Mouse (Mus musculus): ENCODE data around the gene 9330182L06Rik. TPM values are rescaled to one million over a fixed set of nuclear protein-coding genes. Genes with fewer than 3 reads are reported as not detected.
A peak's percentile ranks its signal among the peaks of the same experiment; 100 is the strongest.

9330182L06Rik gene
- total RNA-seq (2021), result under 1 TPM in 1 of 2 experiments, not detected in 1; 0.11 TPM
- long read RNA-seq, experiment 1, result 0 reads
- long read RNA-seq, experiment 2, result 0 reads

- intact Hi-C loops (cut with DNase I), result no loop called here
- peak; percentile 35 for DNase-seq
- TF ChIP-seq CTCF (IDR thresholded peaks at IDR 0.05), result no peak
- Histone ChIP-seq H3K4me3 (peak within 1 kb of the TSS; percentile 70), H3K27ac (no peak within 1 kb of the TSS)
Measured at GRCm38 (mm10) chr5:9265586-9266279, at the start of gene 9330182L06Rik. Gene 9330182L06Rik (plus strand): TSS chr5:9266118.

GRCm38 (mm10) chr5:9227456-9228008 is 38.4 kb upstream of the 9330182L06Rik start:
- DNase-seq, result no peak

GRCm38 (mm10) chr5:9264361-9264760 is 1.6 kb upstream of the 9330182L06Rik start:
- no peak overlapping the region for H3K27ac ChIP-seq
- H3K4me3 ChIP-seq, result no peak overlapping the region
- no peak for TF ChIP-seq CTCF (IDR thresholded peaks at IDR 0.05)
- intact Hi-C loops (cut with DNase I), result no loop called here
- no peak for DNase-seq

More at GRCm38 (mm10) chr5:9227456-9228008, 38.4 kb upstream of the 9330182L06Rik start:
- no peak overlapping the region for H3K4me3 ChIP-seq
- H3K27ac ChIP-seq, result no peak overlapping the region
- intact Hi-C loops (cut with DNase I), result no loop called here
- TF ChIP-seq CTCF (IDR thresholded peaks at IDR 0.05), result no peak

GRCm38 (mm10) chr5:9266280-9266923 is 484 bp downstream of the 9330182L06Rik start:
- intact Hi-C loops (cut with DNase I), result no loop called here
- no peak for TF ChIP-seq CTCF (IDR thresholded peaks at IDR 0.05)
- Histone ChIP-seq H3K4me3 (peak overlapping the region; percentile 70), H3K27ac (no peak overlapping the region)
- DNase-seq, result no peak

- no peak overlapping the region for H3K4me3 ChIP-seq
- no peak for TF ChIP-seq CTCF (IDR thresholded peaks at IDR 0.05)
- no peak for DNase-seq
- intact Hi-C loops (cut with DNase I), result no loop called here
- H3K27ac ChIP-seq, result no peak overlapping the region
Measured at GRCm38 (mm10) chr5:9269666-9270065, 3.7 kb downstream of the 9330182L06Rik start.

- DNase-seq, result no peak
- no peak overlapping the region for H3K27ac ChIP-seq
- TF ChIP-seq CTCF (IDR thresholded peaks at IDR 0.05), result no peak
- H3K4me3 ChIP-seq, result no peak overlapping the region
- intact Hi-C loops (cut with DNase I), result no loop called here
Measured at GRCm38 (mm10) chr5:9272976-9273375, 7.1 kb downstream of the 9330182L06Rik start.

- intact Hi-C loops (cut with DNase I), result no loop called here
- H3K27ac ChIP-seq, result no peak overlapping the region
- TF ChIP-seq CTCF (IDR thresholded peaks at IDR 0.05), result no peak
- H3K4me3 ChIP-seq, result no peak overlapping the region
- DNase-seq, result no peak
Measured at GRCm38 (mm10) chr5:9295777-9296549, 30.0 kb downstream of the 9330182L06Rik start.

- H3K4me3 ChIP-seq, result no peak overlapping the region
- no peak overlapping the region for H3K27ac ChIP-seq
- intact Hi-C loops (cut with DNase I), result no loop called here
- TF ChIP-seq CTCF (IDR thresholded peaks at IDR 0.05), result no peak
- no peak for DNase-seq
Measured at GRCm38 (mm10) chr5:9296550-9296928, 30.6 kb downstream of the 9330182L06Rik start.

- no peak for TF ChIP-seq CTCF (IDR thresholded peaks at IDR 0.05)
- intact Hi-C loops (cut with DNase I), result no loop called here
- DNase-seq, result no peak
- Histone ChIP-seq H3K27ac (no peak overlapping the region), H3K4me3 (no peak overlapping the region)
Measured at GRCm38 (mm10) chr5:9326863-9327262, 60.9 kb downstream of the 9330182L06Rik start.

GRCm38 (mm10) chr5:9327528-9327927 is 61.6 kb downstream of the 9330182L06Rik start:
- DNase-seq, result no peak
- no peak for TF ChIP-seq CTCF (IDR thresholded peaks at IDR 0.05)
- H3K4me3 ChIP-seq, result no peak overlapping the region
- no peak overlapping the region for H3K27ac ChIP-seq
- intact Hi-C loops (cut with DNase I), result no loop called here

GRCm38 (mm10) chr5:9338756-9339510 is 73.0 kb downstream of the 9330182L06Rik start:
- Histone ChIP-seq H3K4me3 (no peak overlapping the region), H3K27ac (no peak overlapping the region)
- intact Hi-C loops (cut with DNase I), result no loop called here
- no peak for TF ChIP-seq CTCF (IDR thresholded peaks at IDR 0.05)
- DNase-seq, result no peak
